Mouse (Mus musculus) limb, embryonic 14.5 days (tissue): ENCODE data around the gene Olfr1448. TPM values are rescaled to one million over a fixed set of nuclear protein-coding genes. Genes with fewer than 3 reads are reported as not detected.
"Not testable (repeated sequence)": the region's sequence is repeated elsewhere in the genome, so short reads cannot be mapped to it uniquely, and the experiment has no call there.

Source experiments
- ATAC-seq: fragments of 200-750 bp; cut with Nextera tagmentation; 2 replicates; pipeline ENCODE4 v1.8.0; 2017; ENCODE audit warnings: low read depth, moderate number of reproducible peaks, moderate TSS enrichment; ENCODE audit not compliant: low FRiP score
- DNase-seq: peaks from one replicate; pipeline ENCODE4 v3.0.0-alpha.2; 2015; ENCODE audit warnings: low spot score
- H3K27ac ChIP-seq: fragments of 300-500 bp; sonication (generic); replicated peaks from 2 replicates; pipeline ENCODE4 v1.5.1; 2014; ENCODE audit warnings: low read depth, mild to moderate bottlenecking, low read length, moderate library complexity, mixed read lengths
- H3K27me3 ChIP-seq: fragments of 300-500 bp; sonication (generic); 2 replicates; pipeline ENCODE4 v1.6.1; 2014; ENCODE audit warnings: low read length, mixed read lengths; ENCODE audit not compliant: control insufficient read depth, insufficient read depth
- H3K36me3 ChIP-seq: fragments of 300-500 bp; sonication (generic); 2 replicates; pipeline ENCODE4 v1.6.1; 2014; ENCODE audit warnings: mild to moderate bottlenecking, low read length, moderate library complexity, mixed read lengths; ENCODE audit not compliant: control insufficient read depth, insufficient read depth
- H3K4me1 ChIP-seq: fragments of 300-500 bp; sonication (generic); 2 replicates; pipeline ENCODE4 v1.6.1; 2014; ENCODE audit warnings: antibody characterized with exemption, low read length, mixed read lengths; ENCODE audit not compliant: control insufficient read depth, insufficient read depth
- H3K4me2 ChIP-seq: fragments of 300-500 bp; sonication (generic); replicated peaks from 2 replicates; pipeline ENCODE4 v1.6.1; 2014; ENCODE audit warnings: low read depth, mild to moderate bottlenecking, low read length, moderate library complexity; ENCODE audit not compliant: severe bottlenecking
- H3K4me3 ChIP-seq: fragments of 300-500 bp; sonication (generic); replicated peaks from 2 replicates; pipeline ENCODE4 v1.5.1; 2014; ENCODE audit warnings: low read length
- H3K9ac ChIP-seq: fragments of 300-500 bp; sonication (generic); 2 replicates; pipeline ENCODE4 v1.6.1; 2014; ENCODE audit warnings: mild to moderate bottlenecking, low read depth, low read length, moderate library complexity; ENCODE audit not compliant: severe bottlenecking
- H3K9me3 ChIP-seq: fragments of 300-500 bp; sonication (generic); 2 replicates; pipeline ENCODE4 v1.6.1; 2016; ENCODE audit warnings: low read length; ENCODE audit not compliant: control insufficient read depth
- POLR2A ChIP-seq: fragments of 200-500 bp; IDR thresholded peaks from 2 replicates; pipeline ENCODE4 v1.8.0; 2012; ENCODE audit warnings: inconsistent platforms, mild to moderate bottlenecking, moderate library complexity, borderline replicate concordance; ENCODE audit not compliant: insufficient read depth, insufficient read length; ENCODE audit errors: extremely low read depth
- WGBS: fragments of 180-500 bp; shearing (Covaris S2); extraction: QIAGEN DNeasy Blood & Tissue Kit; methylation state at CpG from one replicate; pipeline ENCODE4 v1.1.7; 2014; 5-methylcytosine and 5-hydroxymethylcytosine counted together
- polyA plus RNA-seq, 2 experiments: library from polyadenylated mRNA; depleted of rRNA in 1 of 2; stranded (reverse) in 1 of 2; unstranded in 1 of 2; fragments of >200 nt; fragmentation: Nextera tagmentation in 1 of 2; extraction: Ambion mirVana in 1 of 2; gene quantifications; 2 replicates each; pipeline versions ENCODE4 v1.2.1 to v1.2.3; 2012 to 2014

Gene Olfr1448
- polyA plus RNA-seq (2012; rRNA removed) (not detected in 2 replicates), polyA plus RNA-seq (2014; fragmentation: Nextera tagmentation; extraction: Ambion mirVana) (not detected in 2 replicates)

DNA sequence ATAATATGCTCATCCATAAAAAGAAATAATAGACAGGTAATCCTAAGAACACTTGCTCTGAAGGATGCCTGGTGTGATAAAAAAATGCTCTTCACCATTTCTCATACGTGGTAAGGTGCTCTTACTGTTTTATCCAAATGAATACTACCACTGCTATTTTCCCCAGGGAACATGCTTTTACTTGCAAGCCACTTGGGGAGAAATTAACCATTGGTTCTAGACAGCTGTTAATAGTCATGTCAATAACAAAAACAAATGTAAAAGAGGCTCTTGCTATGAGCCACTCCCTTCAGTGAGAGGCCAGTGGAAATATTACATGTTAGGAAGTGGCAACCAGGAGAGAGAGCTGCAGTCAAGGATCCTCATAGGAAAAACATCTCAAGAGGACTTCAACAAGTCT, at the start of gene Olfr1448:
TSS of gene Olfr1448 (minus strand) at position 101 of the 400 bp plus-strand sequence.
- Histone ChIP-seq H3K9ac (no peak within 1 kb of the TSS), H3K27ac (no peak within 1 kb of the TSS), H3K4me1 (no peaks in the 10 kb centered on the region), H3K36me3 (no peaks in the 10 kb centered on the region), H3K9me3 (no peaks in the 10 kb centered on the region), H3K4me2 (no peak within 1 kb of the TSS), H3K27me3 (no peaks in the 10 kb centered on the region), H3K4me3 (no peak within 1 kb of the TSS)
- no peak for ATAC-seq
- 54% methylated on average over 1 of the region's 1 CpGs for WGBS
- DNase-seq: no peak
- TF ChIP-seq POLR2A: no peak

DNA sequence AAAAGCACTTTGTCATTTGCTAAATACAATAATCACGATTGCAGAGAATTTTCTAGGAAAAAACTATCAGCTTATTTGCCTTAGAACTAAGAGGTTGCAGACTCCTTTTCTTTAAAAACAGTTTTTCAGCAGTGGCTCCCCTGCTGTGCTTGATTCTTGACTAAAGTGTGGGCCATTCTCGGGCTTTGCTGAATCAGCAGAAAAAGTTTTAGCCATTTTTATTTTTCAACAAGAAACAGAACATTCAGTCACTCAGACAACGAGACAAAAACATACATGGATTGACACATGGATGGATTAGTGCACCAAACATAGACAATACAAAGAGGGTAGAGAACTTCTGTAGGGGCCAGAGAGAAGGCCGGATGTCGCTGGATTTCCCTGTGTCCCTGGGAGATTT, 45.9 kb upstream of the Olfr1448 start:
- not testable (repeated sequence) for H3K9me3 ChIP-seq, DNase-seq, H3K9ac ChIP-seq, H3K27ac ChIP-seq, H3K4me1 ChIP-seq, H3K4me2 ChIP-seq, H3K4me3 ChIP-seq, H3K27me3 ChIP-seq, ATAC-seq, H3K36me3 ChIP-seq
- WGBS: 81% methylated on average over 5 of the region's 5 CpGs

DNA sequence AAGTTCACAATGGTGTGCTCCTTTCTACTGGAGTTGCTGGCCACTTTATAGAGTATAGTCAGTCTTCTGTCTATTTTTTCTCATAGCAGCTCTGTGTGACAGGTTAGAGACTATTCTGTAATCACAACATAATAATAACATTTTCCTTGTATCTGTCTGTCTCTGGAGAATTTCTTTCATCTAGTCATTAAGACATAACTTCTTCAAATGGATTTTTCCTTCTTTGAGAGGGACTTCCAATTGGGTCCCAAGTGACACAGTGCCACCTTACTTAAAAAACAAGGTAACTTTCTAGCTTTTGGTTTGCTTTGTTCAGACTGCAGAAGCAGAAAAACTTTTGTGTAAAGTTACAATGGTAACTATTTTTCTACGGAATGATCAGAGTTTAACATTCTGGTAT, 25.7 kb upstream of the Olfr1448 start, which contains the start of gene Olfr1450:
TSS of gene Olfr1450 (plus strand) at position 301 of the 400 bp plus-strand sequence.
- WGBS: 88% methylated on average over 1 of the region's 1 CpGs
- Histone ChIP-seq H3K27ac (no peak within 1 kb of the TSS), H3K4me3 (no peak within 1 kb of the TSS), H3K4me2 (no peak within 1 kb of the TSS), H3K36me3 (no peaks in the 10 kb centered on the region), H3K4me1 (no peaks in the 10 kb centered on the region), H3K9me3 (no peaks in the 10 kb centered on the region), H3K27me3 (no peaks in the 10 kb centered on the region), H3K9ac (no peak within 1 kb of the TSS)
- DNase-seq (no peak), ATAC-seq (no peak)
- TF ChIP-seq POLR2A: no peak

- H3K27me3 ChIP-seq: no peaks in the 10 kb centered on the region
- no peaks in the 10 kb centered on the region for H3K4me1 ChIP-seq
- ATAC-seq (no peak), DNase-seq (no peak)
- TF ChIP-seq POLR2A: no peak
- no peaks in the 10 kb centered on the region for H3K9me3 ChIP-seq
- H3K4me3 ChIP-seq: no peak within 1 kb of the TSS
- H3K9ac ChIP-seq: no peak within 1 kb of the TSS
- no peak within 1 kb of the TSS for H3K4me2 ChIP-seq
- no peaks in the 10 kb centered on the region for H3K36me3 ChIP-seq
- no peak within 1 kb of the TSS for H3K27ac ChIP-seq
Observed at GRCm38 (mm10) chr19:12930540-12930939, 6.3 kb upstream of the Olfr1448 start, which contains the start of gene Olfr1449. Gene Olfr1449, plus strand, starts transcription at chr19:12930840.

DNA sequence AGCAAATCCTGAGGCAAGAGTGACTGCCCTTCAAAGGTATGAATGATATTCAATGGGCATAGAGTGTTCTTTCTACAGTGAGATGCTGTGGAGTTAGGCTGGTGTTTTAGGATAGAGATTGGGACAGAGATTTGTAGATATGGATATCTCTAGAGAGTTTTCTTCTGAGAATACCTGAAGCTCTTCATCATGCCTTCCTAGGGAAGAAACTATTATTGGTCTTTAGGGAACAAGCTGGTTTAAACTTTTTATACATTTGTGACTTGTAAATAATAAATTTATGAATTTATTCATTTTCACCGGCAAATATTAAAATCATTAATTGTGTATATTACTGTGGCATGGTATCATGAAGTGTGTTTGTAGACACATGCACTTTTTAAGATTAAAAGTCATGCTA, 20.6 kb downstream of the Olfr1448 start, which contains the start of gene Olfr1447:
TSS of gene Olfr1447 (minus strand) at position 101 of the 400 bp plus-strand sequence.
- TF ChIP-seq POLR2A: no peak
- H3K9me3 ChIP-seq: no peaks in the 10 kb centered on the region
- no peaks in the 10 kb centered on the region for H3K36me3 ChIP-seq
- H3K4me2 ChIP-seq: no peak within 1 kb of the TSS
- DNase-seq: no peak
- no peak within 1 kb of the TSS for H3K27ac ChIP-seq
- 88% methylated on average over 1 of the region's 1 CpGs for WGBS
- H3K4me3 ChIP-seq: no peak within 1 kb of the TSS
- no peaks in the 10 kb centered on the region for H3K27me3 ChIP-seq
- no peak for ATAC-seq
- no peak within 1 kb of the TSS for H3K9ac ChIP-seq
- H3K4me1 ChIP-seq: no peaks in the 10 kb centered on the region

DNA sequence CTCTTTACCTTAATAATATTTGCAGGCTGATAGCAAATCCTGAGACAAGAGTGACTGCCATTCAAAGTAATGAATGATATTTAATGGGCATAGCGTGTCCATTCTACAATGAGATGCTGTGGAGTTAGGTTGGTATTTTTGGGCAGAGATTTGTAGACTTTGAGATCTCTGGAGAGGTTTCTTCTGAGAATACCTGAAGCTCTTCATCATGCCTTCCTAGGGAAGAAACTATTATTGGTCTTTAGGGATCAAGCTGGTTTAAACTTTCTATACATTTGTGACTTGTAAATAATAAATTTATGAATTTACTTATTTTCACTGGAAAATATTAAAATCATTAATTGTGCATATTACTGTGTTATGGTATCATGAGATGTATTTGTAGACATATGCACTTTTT, 30.8 kb downstream of the Olfr1448 start, which contains the start of gene Olfr1446:
TSS of gene Olfr1446 (minus strand) at position 101 of the 400 bp plus-strand sequence.
- Histone ChIP-seq H3K4me1 (no peaks in the 10 kb centered on the region), H3K9me3 (no peaks in the 10 kb centered on the region), H3K27me3 (no peaks in the 10 kb centered on the region), H3K27ac (no peak within 1 kb of the TSS), H3K36me3 (no peaks in the 10 kb centered on the region), H3K4me2 (no peak within 1 kb of the TSS), H3K4me3 (no peak within 1 kb of the TSS), H3K9ac (no peak within 1 kb of the TSS)
- DNase-seq (no peak), ATAC-seq (no peak)
- WGBS: 87% methylated on average over 1 of the region's 1 CpGs
- no peak for TF ChIP-seq POLR2A
